Mouse (Mus musculus) cerebellum, postnatal 25 days (tissue): ENCODE measurements around the gene Aebp2.

Experiments
- DNase-seq, 2 experiments: peaks; one replicate each; pipeline ENCODE4 v3.0.0; 2021; ENCODE audit warnings: mixed read lengths in 2 of 2

The Aebp2 gene

GRCm38 (mm10) chr6:140608666-140609065 is 13.8 kb upstream of the Aebp2 start:
- DNase-seq, result no peak

GRCm38 (mm10) chr6:140609533-140609932 is 12.9 kb upstream of the Aebp2 start:
- no peak for DNase-seq

GRCm38 (mm10) chr6:140610117-140610516 is 12.3 kb upstream of the Aebp2 start:
- no peak for DNase-seq

- no peak for DNase-seq
These were observed 11.2 kb upstream of the Aebp2 start for GRCm38 (mm10) chr6:140611282-140611681.

- no peak for DNase-seq
These were observed 10.5 kb upstream of the Aebp2 start for GRCm38 (mm10) chr6:140611893-140612473.

- no peak for DNase-seq
These were observed 8.6 kb upstream of the Aebp2 start for GRCm38 (mm10) chr6:140613822-140614221.

GRCm38 (mm10) chr6:140614711-140615110 is 7.8 kb upstream of the Aebp2 start:
- DNase-seq, result no peak

GRCm38 (mm10) chr6:140620531-140621349 is 1.7 kb upstream of the Aebp2 start:
- DNase-seq, result no peak

GRCm38 (mm10) chr6:140621622-140622021 is 841 bp upstream of the Aebp2 start:
- DNase-seq, result no peak

GRCm38 (mm10) chr6:140623226-140624095 is 998 bp downstream of the Aebp2 start:
- DNase-seq, result peak; percentile 96 to 98

GRCm38 (mm10) chr6:140624096-140625051 is 1.9 kb downstream of the Aebp2 start:
- DNase-seq, result peak; percentile 39 to 68

- DNase-seq, result no peak
These were observed 6.9 kb downstream of the Aebp2 start for GRCm38 (mm10) chr6:140629176-140629859.

GRCm38 (mm10) chr6:140630306-140630705 is 7.8 kb downstream of the Aebp2 start:
- no peak for DNase-seq

GRCm38 (mm10) chr6:140633616-140634015 is 11.2 kb downstream of the Aebp2 start:
- DNase-seq, result peak; percentile 57 to 77

GRCm38 (mm10) chr6:140636290-140636689 is 13.8 kb downstream of the Aebp2 start:
- no peak for DNase-seq

- DNase-seq, result no peak
These were observed 19.5 kb downstream of the Aebp2 start for GRCm38 (mm10) chr6:140642010-140642409.

- no peak for DNase-seq
These were observed 20.2 kb downstream of the Aebp2 start for GRCm38 (mm10) chr6:140642655-140643054.

- no peak for DNase-seq
These were observed 23.5 kb downstream of the Aebp2 start for GRCm38 (mm10) chr6:140645931-140646330.

- DNase-seq, result no peak
These were observed 24.4 kb downstream of the Aebp2 start for GRCm38 (mm10) chr6:140646892-140647291.

GRCm38 (mm10) chr6:140649812-140650211 is 27.3 kb downstream of the Aebp2 start:
- no peak for DNase-seq

- no peak for DNase-seq
These were observed 29.5 kb downstream of the Aebp2 start for GRCm38 (mm10) chr6:140651923-140652322.

- peak; percentile 40 to 49 for DNase-seq
These were observed 33.0 kb downstream of the Aebp2 start for GRCm38 (mm10) chr6:140655451-140655850.
